Mouse (Mus musculus) E14TG2a.4 (cell line): ENCODE measurements around the gene Fhl4.
A peak's percentile ranks its signal among the peaks of the same experiment; 100 is the strongest.

Experiments
- H3K27me3 ChIP-seq: 2 replicates; pipeline ENCODE4 v1.6.1; 2014; ENCODE audit warnings: low read length, control low read depth; ENCODE audit not compliant: insufficient read depth
- H3K36me3 ChIP-seq: 2 replicates; pipeline ENCODE4 v1.6.1; 2014; ENCODE audit warnings: low read length, control low read depth; ENCODE audit not compliant: insufficient read depth
- H3K4me1 ChIP-seq: replicated peaks from 2 replicates; pipeline ENCODE4 v1.6.1; 2014; ENCODE audit warnings: low read depth, low read length, control low read depth
- H3K4me3 ChIP-seq: replicated peaks from 2 replicates; pipeline ENCODE4 v1.5.1; 2014; ENCODE audit warnings: mild to moderate bottlenecking, low read length
- H3K9me3 ChIP-seq: 2 replicates; pipeline ENCODE4 v1.6.1; 2014; ENCODE audit warnings: low read length, control low read depth
- CTCF ChIP-seq: conservative IDR thresholded peaks from 2 replicates; pipeline ENCODE4 v1.5.1; 2014; ENCODE audit warnings: low read length
- NANOG ChIP-seq: IDR thresholded peaks from 2 replicates; pipeline ENCODE4 v1.6.1; 2014; ENCODE audit warnings: borderline replicate concordance, low read length, mixed read lengths
- POU5F1 ChIP-seq: IDR thresholded peaks from 2 replicates; pipeline ENCODE4 v1.6.1; 2014; ENCODE audit warnings: low read length, borderline replicate concordance

The Fhl4 gene

GRCm38 (mm10) chr10:85102247-85103084 is at the start of gene Fhl4, which contains the start of gene Tmem263:
TSS of gene Fhl4 (minus strand) at chr10:85102495.
TSS of gene Tmem263 (plus strand) at chr10:85102627.
- Histone ChIP-seq H3K4me3 (peak within 1 kb of the TSS; percentile 90), H3K36me3 (peaks cover 5% of the 10 kb centered on the region; the same call in 1 of the 2 replicates), H3K27me3 (no peaks in the 10 kb centered on the region), H3K9me3 (no peaks in the 10 kb centered on the region), H3K4me1 (peaks cover 34% of the 10 kb centered on the region)
- TF ChIP-seq POU5F1 (no peak), CTCF (no peak), NANOG (no peak)

- no peaks in the 10 kb centered on the region for H3K9me3 ChIP-seq
- H3K36me3 ChIP-seq = peaks cover 44% of the 10 kb centered on the region
- H3K4me3 ChIP-seq = no peak overlapping the region
- no peak for TF ChIP-seq POU5F1
- no peak for TF ChIP-seq CTCF
- no peak for TF ChIP-seq NANOG
- no peaks in the 10 kb centered on the region for H3K27me3 ChIP-seq
- H3K4me1 ChIP-seq = peaks cover 9% of the 10 kb centered on the region
These were observed 46.9 kb upstream of the Fhl4 start for GRCm38 (mm10) chr10:85149226-85149625.

GRCm38 (mm10) chr10:85146282-85146681 is 44.0 kb upstream of the Fhl4 start:
- no peaks in the 10 kb centered on the region for H3K9me3 ChIP-seq
- H3K4me3 ChIP-seq = no peak overlapping the region
- peaks cover 70% of the 10 kb centered on the region for H3K36me3 ChIP-seq
- H3K4me1 ChIP-seq = peaks cover 13% of the 10 kb centered on the region
- no peaks in the 10 kb centered on the region for H3K27me3 ChIP-seq
- TF ChIP-seq POU5F1 = no peak
- TF ChIP-seq CTCF = no peak
- TF ChIP-seq NANOG = no peak

- no peaks in the 10 kb centered on the region for H3K27me3 ChIP-seq
- no peak overlapping the region for H3K4me3 ChIP-seq
- peaks cover 33% of the 10 kb centered on the region for H3K4me1 ChIP-seq
- H3K9me3 ChIP-seq = no peaks in the 10 kb centered on the region
- peaks cover 54% of the 10 kb centered on the region for H3K36me3 ChIP-seq
- TF ChIP-seq CTCF (no peak), POU5F1 (no peak), NANOG (no peak)
These were observed 39.2 kb upstream of the Fhl4 start for GRCm38 (mm10) chr10:85141465-85141864.

GRCm38 (mm10) chr10:85136573-85136972 is 34.3 kb upstream of the Fhl4 start:
- TF ChIP-seq NANOG (no peak), POU5F1 (no peak), CTCF (no peak)
- Histone ChIP-seq H3K9me3 (no peaks in the 10 kb centered on the region), H3K36me3 (peaks cover 32% of the 10 kb centered on the region), H3K27me3 (no peaks in the 10 kb centered on the region), H3K4me3 (no peak overlapping the region), H3K4me1 (peaks cover 42% of the 10 kb centered on the region)

- H3K9me3 ChIP-seq = no peaks in the 10 kb centered on the region
- peak overlapping the region; percentile 89 for H3K4me3 ChIP-seq
- H3K4me1 ChIP-seq = peaks cover 29% of the 10 kb centered on the region
- peaks cover 47% of the 10 kb centered on the region for H3K36me3 ChIP-seq
- H3K27me3 ChIP-seq = no peaks in the 10 kb centered on the region
- TF ChIP-seq NANOG = no peak
- no peak for TF ChIP-seq POU5F1
- TF ChIP-seq CTCF = no peak
These were observed 26.2 kb upstream of the Fhl4 start for GRCm38 (mm10) chr10:85128453-85128852.

- Histone ChIP-seq H3K36me3 (peaks cover 50% of the 10 kb centered on the region), H3K27me3 (no peaks in the 10 kb centered on the region), H3K4me1 (peaks cover 28% of the 10 kb centered on the region), H3K4me3 (peak within 1 kb of the TSS; percentile 89), H3K9me3 (no peaks in the 10 kb centered on the region)
- TF ChIP-seq POU5F1 (no peak), NANOG (peak; percentile 30; the same call in 1 of the 2 replicates)
These were observed 25.3 kb upstream of the Fhl4 start, which contains the start of gene Mterf2 for GRCm38 (mm10) chr10:85127395-85128287. TSS of gene Mterf2 (minus strand) at chr10:85128027.

GRCm38 (mm10) chr10:85125184-85125583 is 22.9 kb upstream of the Fhl4 start:
- no peak for TF ChIP-seq CTCF
- no peak for TF ChIP-seq POU5F1
- TF ChIP-seq NANOG = no peak
- H3K4me1 ChIP-seq = peaks cover 28% of the 10 kb centered on the region
- no peak overlapping the region for H3K4me3 ChIP-seq
- H3K27me3 ChIP-seq = no peaks in the 10 kb centered on the region
- H3K9me3 ChIP-seq = no peaks in the 10 kb centered on the region
- peaks cover 56% of the 10 kb centered on the region for H3K36me3 ChIP-seq
